Mouse (Mus musculus) cortical plate, adult 2 months (tissue): Measurements from ENCODE around the gene Fbxw27.

Experiments
- CTCF ChIP-seq: fragments of 200-500 bp; IDR thresholded peaks from 2 replicates; pipeline ENCODE4 v1.5.1; 2011; ENCODE audit warnings: mild to moderate bottlenecking, control low read depth, low read length; ENCODE audit not compliant: insufficient read depth; ENCODE audit errors: extremely low read depth
- POLR2A ChIP-seq: fragments of 200-500 bp; IDR thresholded peaks from 2 replicates; pipeline ENCODE4 v1.6.1; 2011; ENCODE audit warnings: mild to moderate bottlenecking, low read length, control low read depth; ENCODE audit not compliant: insufficient read depth; ENCODE audit errors: extremely low read depth

DNA sequence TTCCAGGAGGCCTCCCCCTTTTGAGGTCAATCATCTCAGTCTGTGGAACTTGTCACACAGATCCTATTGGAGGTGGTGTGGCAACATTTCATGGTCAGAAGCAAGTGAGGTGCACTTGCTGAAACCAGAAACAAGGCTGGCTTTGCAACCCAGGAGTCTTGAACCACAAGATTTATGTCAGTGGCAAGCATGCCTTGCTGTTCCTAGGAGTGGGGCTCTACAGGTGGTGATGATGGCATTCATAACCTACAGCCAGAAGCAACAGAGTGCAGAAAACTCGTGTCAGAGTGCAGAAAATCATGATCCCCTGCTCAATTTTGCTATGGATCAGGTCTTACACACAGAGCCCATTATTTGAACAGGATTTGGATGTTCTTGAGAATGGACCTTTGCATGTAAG, 15.8 kb upstream of the Fbxw27 start:
- TF ChIP-seq CTCF: no peak
- no peak for TF ChIP-seq POLR2A
